Mouse (Mus musculus): Measurements from ENCODE around the gene Ccdc43.

DNA sequence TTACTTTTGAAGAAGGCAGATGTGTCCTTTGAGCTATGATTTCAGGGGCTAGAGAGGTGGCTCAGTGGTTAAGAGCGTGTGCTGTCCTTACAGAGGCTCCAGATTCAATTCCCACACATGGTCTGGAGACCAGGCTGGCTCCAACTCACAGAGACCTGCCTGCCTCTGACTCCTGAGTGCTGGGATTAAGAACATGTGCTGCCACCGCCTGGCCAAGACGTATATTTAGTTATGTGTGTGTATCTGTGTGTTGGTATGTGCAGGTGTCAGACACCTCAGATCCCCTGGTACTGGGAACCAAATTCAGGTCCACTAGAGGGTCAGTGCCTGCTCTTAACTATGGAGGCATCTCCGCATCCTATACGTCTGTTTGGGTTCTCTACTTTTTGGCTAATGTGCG is 37.4 kb upstream of the Ccdc43 start:
- no peak for TF ChIP-seq CTCF (IDR thresholded peaks at IDR 0.05; ENCODE audit: borderline replicate concordance, insufficient read depth, low read depth, low read length)
- no peak for TF ChIP-seq POLR2A (IDR thresholded peaks at IDR 0.05; ENCODE audit: borderline replicate concordance, insufficient read depth, low read length)
